Mouse (Mus musculus): ENCODE results near the gene Tle1. TPM values are rescaled to one million over a fixed set of nuclear protein-coding genes. Genes with fewer than 3 reads are reported as not detected.

Tle1 gene
- 27.6 TPM for polyA plus RNA-seq (2014; fragmentation: Illumina TruSeq; extraction: RNeasy Lipid Tissue Mini Kit (QIAGEN cat#74804); ENCODE audit: low read depth, low replicate concordance)

DNA sequence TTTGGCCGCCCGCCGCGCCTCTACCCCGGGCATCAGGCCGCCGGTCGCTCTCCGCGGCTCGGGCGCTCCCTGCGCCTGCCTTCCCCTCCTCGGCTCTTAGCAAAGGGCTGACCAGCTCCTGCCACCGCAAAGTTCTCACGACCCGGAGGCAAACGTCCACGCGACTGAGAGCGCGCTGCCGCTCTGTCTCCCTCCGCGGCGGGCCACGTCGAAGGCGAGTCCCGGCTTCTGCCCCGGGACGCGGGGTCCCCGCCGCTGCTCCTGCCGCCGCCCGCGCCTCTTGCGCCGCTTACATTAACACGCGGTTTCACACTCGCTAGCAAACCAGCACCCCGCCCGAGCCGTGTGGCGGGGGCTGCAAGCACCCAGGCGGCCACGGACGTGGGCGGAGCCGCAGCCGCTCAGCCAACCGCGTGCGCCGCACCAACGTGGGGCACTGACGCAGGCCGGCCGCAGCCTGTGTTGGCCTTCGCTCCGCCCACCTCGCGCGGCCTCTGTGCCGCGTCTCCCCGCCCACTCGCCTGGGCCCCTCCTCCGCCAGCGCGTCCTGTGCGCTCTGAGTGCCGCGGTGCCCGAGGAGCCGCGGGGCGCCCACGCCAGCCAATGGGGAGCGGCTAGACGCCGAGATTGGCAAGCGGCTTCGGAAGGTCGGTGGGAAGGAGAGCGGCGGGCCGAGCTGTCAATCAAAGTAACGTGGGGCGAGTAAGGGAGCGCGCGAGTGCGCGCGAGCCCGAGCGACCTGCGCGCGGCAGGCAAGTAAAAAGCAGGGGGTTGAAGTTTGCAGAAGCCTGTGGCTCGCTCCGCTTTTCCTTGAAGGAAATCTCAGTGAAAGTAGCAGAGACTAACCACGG lies at the start of gene Tle1:
TSS of gene Tle1 (minus strand) at position 361 of the 851 bp plus-strand sequence.

